Mouse (Mus musculus) spleen, adult 18-20 months (tissue): ENCODE results near the gene Olfr1366.
"Not testable (repeated sequence)": the region's sequence is repeated elsewhere in the genome, so short reads cannot be mapped to it uniquely, and the experiment has no call there.

Source experiments
- DNase-seq, 2 experiments: peaks; one replicate each; pipeline ENCODE4 v3.0.0; 2022; ENCODE audit warnings: mixed read lengths in 2 of 2

The Olfr1366 gene

DNA sequence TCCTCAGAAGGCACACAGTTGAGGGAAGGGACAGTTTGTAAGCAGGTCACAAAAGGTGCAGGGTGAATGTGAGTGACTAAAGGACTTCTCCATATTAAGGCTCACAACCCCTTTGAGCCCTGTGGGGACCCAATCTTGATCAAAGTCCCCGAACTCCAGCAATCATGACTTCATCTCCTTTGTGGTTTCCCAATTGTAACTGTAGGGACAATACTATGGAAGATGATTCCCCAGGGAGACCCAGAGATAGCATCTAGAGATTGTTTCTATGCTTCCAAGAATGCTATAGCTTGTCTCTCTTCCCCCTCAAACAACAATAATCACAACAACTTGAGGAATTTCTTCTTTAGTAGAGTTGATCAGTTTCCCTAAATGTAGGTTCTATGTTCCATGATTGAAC is at the start of gene Olfr1366:
Olfr1366 (minus strand) TSS at position 101 of the 400 bp plus-strand sequence.
- no peak for DNase-seq

DNA sequence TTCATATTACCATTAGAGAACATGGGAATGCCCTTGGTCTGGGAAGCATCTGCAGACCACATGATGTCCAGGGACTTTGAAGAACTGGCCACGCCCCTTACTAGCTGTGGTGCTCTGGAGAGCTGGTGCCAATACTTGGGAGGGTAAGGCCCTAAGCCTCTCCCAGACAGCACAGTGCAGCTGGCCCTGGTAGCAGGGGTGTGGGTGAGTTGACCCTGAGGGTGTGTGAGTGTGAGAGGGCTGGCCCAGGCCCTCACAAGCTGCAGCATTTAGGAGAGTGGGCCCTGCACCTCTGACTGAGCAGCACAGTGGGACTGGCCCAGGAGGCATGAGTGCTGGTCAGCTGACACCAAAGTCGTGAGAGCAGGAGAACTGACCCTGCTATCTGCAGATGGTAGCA is 49.0 kb upstream of the Olfr1366 start:
- DNase-seq: no peak

DNA sequence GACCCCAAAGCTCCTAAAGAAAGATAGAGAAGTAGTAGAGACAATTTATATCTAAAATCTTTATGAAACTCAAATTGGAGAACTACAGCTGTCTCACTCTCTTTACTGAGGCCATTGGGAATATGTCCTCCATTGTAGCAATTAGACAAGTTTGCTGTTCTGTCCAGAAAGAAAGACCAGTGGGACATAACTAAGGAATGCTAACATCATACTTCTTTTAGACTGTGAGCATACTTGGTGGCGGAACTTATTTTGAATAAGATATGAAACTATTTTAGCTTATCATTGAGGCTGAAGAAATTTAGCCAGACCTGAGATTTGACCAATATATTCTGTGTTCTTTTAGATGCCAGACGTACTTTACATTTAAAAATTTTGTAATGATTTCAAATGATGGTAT is 39.1 kb upstream of the Olfr1366 start, which contains the start of gene Olfr1364:
Olfr1364 (minus strand) TSS at position 101 of the 400 bp plus-strand sequence.
- no peak for DNase-seq

DNA sequence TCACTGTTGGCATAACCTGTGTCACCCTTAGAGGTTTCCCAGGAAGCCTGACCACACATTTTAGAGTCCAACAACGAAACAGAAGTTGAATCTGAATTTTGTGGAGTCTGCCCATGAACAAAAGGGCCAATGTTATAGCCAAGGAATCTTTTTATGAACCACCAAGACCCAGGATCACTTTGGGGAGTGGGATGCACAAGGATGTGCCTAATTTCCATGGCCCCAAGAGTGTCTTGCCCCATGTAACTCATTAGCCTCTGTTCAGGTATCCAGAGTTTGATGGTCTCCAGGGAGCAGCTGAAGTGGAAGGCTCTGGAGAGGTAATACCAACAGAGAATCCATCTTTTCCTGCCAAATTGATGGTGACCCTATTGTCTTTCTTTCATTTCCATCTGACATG is 17.2 kb upstream of the Olfr1366 start, which contains the start of gene Olfr1535:
Olfr1535 (minus strand) TSS at position 101 of the 400 bp plus-strand sequence.
- DNase-seq: no peak

DNA sequence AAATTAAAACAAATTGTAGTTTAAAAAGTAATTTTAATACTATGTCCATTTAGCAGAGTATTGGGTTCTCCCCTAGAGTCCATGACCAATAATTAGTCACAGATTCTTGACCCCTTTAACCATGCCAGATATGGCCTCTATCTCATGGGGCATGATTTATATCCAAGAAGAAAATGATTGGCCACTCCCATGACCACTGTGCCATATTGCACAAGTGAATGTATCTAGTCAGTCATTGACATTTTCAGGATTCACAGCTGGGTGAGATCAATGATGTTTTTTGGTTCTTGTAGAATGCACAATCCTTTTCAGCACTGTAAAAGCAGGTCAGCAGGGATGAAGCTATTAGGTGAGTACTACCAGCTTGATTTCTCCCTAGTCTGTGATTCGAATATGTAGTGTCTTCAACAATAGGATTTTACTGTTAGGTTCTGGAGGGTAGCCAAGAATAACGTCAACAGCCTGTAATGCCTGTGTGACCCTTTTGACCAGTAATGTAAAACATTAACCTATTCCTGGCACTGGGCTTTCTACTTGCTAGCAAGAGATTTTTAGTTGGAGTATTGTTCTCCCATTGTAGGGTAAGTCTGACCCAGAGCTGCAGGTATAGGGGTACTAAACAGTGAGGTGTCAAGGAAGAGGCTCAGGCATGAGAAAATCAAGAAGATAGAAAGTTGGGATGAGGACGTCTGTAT is 8.0 kb upstream of the Olfr1366 start:
- DNase-seq: no peak

DNA sequence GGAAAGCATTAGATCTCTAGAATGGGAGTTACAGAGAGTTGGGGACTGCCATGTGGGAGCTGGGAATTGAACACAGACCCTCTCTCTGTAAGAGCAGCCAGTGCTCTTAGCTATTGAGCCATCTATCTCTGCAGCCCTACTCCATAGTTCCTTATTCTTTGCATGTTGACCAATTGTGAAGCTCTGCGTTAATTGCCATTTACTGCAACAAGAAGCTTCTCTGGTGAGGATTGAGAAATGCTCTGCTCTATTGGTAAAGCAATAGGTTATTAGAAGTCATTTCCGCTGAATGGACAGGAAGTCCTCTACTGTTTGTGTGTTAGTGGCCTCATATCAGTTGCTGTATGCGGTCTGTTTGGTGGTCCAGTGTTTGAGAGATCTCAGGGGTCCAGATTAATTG is 6.9 kb upstream of the Olfr1366 start:
- DNase-seq: no peak

DNA sequence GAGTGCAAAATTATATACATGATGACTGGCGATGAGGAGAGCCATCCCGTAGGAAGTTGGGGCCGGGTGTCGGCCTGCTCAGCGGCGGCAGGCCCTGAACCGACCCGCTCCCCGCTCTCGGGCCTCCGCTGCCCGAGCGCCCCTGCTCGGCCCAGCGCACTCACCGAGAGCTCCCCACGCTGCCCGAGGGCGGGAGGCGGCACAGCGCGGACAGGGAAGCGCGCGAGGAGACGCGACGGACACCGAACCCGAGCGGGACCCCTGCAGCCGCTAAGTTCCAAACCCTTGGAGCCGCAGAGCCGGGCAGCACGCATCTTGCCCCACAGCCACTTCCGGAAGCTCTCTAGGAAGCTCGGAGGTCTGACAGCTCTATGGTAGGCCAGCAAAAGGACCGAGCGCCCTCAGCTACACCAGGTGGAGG is 11.8 kb downstream of the Olfr1366 start, which contains the start of gene Zkscan8:
Zkscan8 (minus strand) TSS at position 340 of the 421 bp plus-strand sequence.
- peak; percentile 72 to 84 for DNase-seq

DNA sequence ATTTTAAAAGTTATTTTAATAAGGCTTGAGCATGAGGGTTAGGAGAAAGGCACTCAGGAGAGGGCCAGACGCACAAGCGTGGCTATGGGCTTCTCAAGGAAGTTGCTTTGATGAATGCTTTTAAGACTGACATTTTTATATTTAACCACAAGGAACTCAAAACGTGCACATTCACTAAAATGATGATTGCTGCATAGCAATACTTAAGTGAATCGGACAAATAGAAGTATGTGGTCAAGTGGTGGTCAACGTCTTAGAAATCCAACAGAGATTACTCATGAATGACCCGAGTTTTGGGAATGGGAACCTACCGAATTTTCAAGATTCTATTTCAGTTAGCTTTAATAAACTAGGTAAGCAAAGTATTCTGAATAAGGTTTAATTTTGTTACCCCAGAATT is 12.5 kb downstream of the Olfr1366 start:
- DNase-seq: no peak

DNA sequence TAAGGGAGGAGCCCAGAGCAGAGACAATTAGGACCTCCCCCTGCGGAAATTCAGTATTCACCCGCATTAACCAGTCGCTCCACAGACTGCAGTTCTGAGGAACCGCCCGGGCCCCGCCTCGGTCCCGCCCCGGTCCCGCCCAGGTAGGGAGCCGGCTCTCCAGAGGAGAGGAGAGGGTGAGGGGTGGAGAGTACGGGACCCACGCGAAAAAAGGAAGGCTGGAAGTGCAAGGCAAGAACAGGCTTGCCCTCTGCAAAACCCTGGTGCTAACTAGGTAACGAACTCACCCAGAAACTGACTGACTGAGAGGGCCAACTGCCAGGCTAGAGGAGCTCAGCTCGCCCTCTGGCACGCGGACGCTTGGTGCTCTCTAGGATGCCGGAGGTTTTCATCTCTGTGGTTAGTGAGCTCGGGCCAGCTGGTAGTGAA is 36.4 kb downstream of the Olfr1366 start:
- peak; percentile 62 to 75 for DNase-seq

DNA sequence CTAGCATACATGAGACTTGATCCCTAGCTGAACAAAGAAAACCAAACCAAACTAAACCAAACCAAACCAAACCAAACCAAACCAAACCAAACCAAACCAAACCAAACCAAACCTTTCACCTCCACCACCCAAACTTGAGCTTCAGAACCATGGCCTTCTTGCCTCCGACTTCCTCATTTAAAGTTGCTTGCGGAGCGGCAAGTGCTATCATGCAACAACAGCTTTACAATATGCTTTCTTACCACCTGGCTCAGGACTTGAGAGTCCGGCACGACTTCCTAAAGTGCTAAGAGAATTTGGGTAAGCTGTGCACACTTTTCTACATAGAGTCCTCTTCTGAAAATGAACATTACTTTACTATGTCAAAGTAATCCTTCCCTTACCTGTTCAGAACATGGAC is 40.3 kb downstream of the Olfr1366 start:
- no peak for DNase-seq

DNA sequence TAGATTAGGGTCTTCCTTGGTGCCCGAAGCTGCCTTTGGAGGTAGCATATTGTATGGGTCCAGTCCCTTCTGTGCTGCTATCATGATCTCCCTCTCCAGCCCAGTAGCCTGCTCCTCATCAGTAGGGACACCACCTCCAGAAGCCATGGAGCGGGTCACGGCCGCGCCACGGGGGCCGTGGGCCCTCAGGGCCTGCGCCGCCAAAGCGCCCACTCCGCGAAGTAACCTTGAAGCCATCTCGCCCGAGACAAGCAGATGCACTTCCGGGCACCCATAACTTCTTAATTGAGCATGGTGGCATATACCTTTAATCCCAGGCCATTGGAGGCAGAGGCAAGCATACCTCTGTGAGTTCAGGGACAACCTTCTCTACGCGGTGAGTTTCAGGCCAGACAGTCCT is 41.4 kb downstream of the Olfr1366 start, which contains the start of gene Gm11273:
Gm11273 (minus strand) TSS at position 237 of the 400 bp plus-strand sequence.
- DNase-seq: not testable (repeated sequence)

DNA sequence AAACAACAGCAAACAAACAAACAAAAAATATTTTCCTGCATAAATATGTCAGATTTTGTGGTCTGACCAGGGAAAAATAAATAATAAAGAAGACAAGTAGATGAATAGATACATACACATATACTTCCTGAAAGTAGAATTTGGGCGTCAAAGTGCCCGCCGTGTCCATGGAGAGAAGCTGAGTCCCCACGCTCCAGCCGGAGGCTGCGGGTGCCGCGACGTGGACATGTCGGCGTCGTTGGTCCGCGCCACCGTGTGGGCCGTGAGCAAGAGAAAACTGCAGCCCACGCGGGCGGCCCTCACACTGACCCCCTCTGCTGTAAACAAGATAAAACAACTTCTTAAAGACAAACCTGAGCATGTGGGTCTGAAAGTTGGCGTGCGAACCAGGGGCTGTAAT is 47.5 kb downstream of the Olfr1366 start, which contains the start of gene AK157302:
AK157302 (plus strand) TSS at position 144 of the 400 bp plus-strand sequence.
- DNase-seq: peak in 1 of 2 experiments; percentile 6

DNA sequence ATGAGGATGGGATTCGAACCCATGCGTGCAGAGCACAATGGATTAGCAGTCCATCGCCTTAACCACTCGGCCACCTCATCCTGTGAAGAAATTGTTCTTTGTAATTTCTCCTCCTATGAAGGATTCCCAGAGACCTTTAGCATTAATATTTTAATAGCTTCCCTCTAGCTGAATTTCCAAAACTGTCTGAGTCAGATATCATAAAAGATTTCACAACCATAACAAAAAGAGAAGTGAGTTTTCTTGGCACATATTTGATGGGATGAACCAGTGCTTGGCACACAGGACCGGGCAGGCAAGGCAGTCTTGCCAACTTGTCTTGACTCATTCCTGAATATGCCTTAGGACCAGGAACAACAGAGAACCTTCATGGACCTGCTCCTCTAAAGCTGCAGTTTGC is 49.8 kb downstream of the Olfr1366 start:
- no peak for DNase-seq

DNA sequence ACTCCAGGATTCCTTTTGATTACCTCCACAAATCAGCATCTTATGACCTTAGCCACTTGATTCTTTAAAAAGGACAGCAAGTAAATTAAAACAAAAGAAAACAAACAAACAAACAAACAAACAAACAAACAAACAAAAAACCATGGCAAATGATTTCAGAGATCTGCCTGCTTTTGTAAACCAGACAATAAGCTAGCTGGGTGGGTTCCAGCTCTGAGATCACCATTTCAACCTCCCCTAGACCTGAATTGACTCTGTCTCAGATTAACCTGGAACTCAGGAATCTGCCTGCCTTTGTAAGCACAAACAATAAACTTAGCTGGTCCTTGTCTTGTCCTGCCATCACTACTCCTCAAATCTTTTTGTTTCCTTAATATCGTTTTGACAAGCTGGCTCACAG is 55.7 kb downstream of the Olfr1366 start:
- DNase-seq: no peak
